Mouse (Mus musculus) gastrocnemius, postnatal 4 days (tissue): ENCODE data around the gene Hk1. TPM values are rescaled to one million over a fixed set of nuclear protein-coding genes. Genes with fewer than 3 reads are reported as not detected.

ENCODE experiments used
- DNase-seq, 2 experiments: peaks; one replicate each; pipeline ENCODE4 v3.0.0; 2021 to 2022; ENCODE audit warnings: low spot score in 2 of 2, mixed read lengths in 2 of 2
- long read RNA-seq, 2 experiments: library from polyadenylated mRNA; stranded (forward); transcript quantifications; one replicate each; pipeline ENCODE4 v2.0.0; 2021
- total RNA-seq, 2 experiments: library from RNA; stranded (reverse); gene quantifications; 2 replicates each; pipeline ENCODE4 v1.2.3; 2021

Gene Hk1
- total RNA-seq, result 10 to 100 TPM; 26.1 to 27.2 TPM
- long read RNA-seq, experiment 1, full-length matches to known transcripts, result 21 of 32 reads
- long read RNA-seq, experiment 1, partial matches to known transcripts, result 8 of 32 reads
- long read RNA-seq, experiment 1, other reads (novel, unspliced or antisense), result 3 of 32 reads
- long read RNA-seq, experiment 2, full-length matches to known transcripts, result 44 of 65 reads
- long read RNA-seq, experiment 2, partial matches to known transcripts, result 13 of 65 reads
- long read RNA-seq, experiment 2, other reads (novel, unspliced or antisense), result 8 of 65 reads

- DNase-seq, result no peak
Measured at GRCm38 (mm10) chr10:62379808-62380207, at the start of gene Hk1. Hk1 (minus strand) TSS chr10:62379908.

DNA sequence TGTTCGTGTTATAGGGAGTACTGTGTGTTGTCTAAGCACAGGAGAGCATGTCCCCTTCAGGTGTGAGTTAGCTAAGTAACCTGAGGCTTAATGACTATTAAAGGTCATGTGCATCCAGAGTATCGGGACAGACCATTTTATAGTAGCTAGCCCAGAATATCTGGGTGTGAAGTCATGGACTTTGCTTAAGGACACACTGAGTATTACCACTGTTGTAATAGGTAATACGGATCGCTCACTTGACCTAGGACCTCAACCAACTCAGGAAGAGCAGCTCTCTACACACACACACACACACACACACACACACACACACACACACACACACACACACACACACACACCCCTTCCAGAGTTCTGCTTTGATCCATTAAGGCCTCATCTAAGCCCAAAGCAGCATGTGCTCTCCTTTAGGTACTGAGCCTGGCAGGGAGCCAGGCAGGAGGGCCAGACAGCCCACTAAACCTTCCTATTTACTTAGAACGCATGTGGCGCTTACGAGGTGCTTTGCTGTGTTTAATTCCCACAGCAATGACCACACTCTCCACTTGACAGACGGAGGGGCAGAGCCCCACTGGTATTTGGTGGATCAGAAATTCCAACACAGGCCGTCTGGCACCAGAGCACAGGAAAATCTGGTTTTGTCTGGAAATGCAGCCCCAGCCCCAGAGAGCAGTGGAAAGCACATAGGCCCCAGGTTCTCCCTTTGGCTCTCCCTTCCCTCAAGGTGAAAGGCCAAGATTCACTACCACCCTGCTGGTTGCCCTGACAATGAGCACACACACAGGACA is 45.6 kb upstream of the Hk1 start:
- no peak for DNase-seq

DNA sequence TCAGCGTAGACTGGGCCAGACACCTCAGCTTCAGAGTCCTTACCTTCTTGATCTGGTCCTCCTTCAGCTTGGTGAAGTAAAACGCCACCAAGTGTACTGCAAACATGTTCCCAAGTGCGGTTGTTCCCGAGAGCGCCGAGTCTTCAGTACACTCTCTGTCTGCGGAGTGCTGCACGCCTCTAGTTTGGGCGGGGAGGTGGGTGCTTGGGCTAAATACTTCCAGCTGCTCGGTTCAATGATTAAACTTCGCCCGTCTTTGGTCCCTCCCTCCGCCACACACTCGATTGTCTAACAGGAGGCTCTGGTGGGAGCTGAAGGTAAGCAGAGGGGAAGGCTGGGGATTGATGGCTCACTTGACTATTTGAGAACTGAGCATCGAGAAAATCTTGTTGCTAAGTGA is 42.5 kb upstream of the Hk1 start, which contains the start of gene Hkdc1:
Hkdc1 (minus strand) TSS at position 237 of the 400 bp plus-strand sequence.
- no peak for DNase-seq

DNA sequence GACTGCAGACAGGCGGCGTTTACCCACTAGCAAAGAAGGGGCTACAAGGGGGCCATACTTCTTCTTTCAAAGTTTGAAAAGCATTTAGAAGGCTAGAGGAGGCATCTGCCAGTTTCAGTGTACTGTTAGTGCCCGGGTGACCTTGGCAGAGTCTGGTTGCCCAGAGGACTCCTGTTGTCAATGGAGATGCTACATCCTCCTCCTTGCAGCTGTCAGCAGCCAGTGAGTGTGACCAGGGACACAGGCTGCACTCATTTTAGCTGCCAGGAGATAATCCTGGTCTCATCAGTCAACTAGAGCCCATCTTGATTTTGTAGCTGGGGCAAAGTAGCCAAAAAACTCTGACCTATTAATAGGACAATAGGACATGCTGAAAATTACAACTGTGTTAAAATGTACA is 41.4 kb upstream of the Hk1 start:
- no peak for DNase-seq

DNA sequence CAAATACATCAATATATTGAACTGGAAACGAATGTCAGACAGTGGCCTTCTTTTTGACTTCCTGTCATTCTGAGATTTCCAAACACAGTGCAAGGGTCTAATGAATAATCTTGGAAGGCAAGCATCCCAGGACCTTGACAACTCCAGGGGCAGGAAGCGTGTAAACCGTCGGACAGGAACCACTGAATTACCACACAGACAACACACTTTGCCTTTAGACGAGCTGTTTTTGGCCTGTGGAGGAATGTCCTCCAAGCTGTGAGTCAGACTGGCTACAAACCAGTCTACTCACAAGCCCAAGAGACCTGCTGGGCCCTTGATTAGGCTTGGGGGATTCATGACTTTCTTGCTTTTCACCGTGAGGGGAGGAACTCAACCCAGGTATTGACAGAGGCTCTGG is 40.7 kb upstream of the Hk1 start:
- no peak for DNase-seq

- no peak for DNase-seq
Measured at GRCm38 (mm10) chr10:62419422-62419821, 39.7 kb upstream of the Hk1 start.

- no peak for DNase-seq
Measured at GRCm38 (mm10) chr10:62418831-62419356, 39.2 kb upstream of the Hk1 start.

- no peak for DNase-seq
Measured at GRCm38 (mm10) chr10:62413606-62413982, 33.9 kb upstream of the Hk1 start.

GRCm38 (mm10) chr10:62412906-62413605 is 33.3 kb upstream of the Hk1 start:
- DNase-seq, result no peak

- DNase-seq, result no peak
Measured at GRCm38 (mm10) chr10:62411431-62412410, 32.0 kb upstream of the Hk1 start.

GRCm38 (mm10) chr10:62410943-62411342 is 31.2 kb upstream of the Hk1 start:
- peak; percentile 38 to 67 for DNase-seq

- DNase-seq, result peak; percentile 32 to 76
Measured at GRCm38 (mm10) chr10:62404901-62405300, 25.2 kb upstream of the Hk1 start.

DNA sequence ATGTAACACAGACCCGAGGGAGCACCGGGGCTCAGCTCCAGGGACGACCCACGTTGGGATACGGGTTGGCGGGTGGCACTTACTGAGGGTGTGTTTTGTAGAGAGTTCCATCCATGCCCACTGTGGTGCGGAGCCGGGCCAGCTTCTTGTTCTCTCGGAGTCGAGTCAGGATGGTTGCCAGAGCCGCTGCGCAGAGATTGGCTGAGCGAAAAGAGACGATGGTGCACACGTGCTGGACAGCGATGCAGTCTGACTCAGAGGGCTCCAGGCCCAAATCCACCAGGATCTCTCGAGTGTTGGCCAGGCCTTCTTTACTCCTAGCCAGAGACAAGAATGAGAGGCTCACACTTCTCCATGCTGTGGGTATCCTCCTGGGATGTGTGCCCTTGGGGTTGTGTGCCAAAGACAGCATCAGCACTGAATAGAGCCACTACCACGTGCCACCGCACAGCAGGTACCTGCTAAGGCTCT is 22.0 kb upstream of the Hk1 start:
- peak in 1 of 2 experiments; percentile 56 for DNase-seq

DNA sequence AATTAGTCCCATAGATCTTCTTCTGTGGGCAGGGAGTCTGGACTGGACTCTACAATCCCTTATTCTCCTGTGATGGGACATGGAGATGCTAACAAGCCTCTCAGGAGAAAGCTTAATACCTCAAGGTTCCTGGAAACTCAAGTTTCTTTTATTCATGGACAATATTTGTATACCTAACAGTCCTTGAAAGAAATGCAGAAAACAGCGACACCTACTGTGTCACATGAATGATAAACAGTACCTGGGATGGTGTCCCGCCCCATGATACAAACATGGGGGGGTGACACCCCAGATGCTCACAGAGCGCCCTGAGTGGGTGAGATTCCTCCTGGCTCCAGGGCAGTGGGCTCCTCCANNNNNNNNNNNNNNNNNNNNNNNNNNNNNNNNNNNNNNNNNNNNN is 3.3 kb upstream of the Hk1 start:
- no peak for DNase-seq

DNA sequence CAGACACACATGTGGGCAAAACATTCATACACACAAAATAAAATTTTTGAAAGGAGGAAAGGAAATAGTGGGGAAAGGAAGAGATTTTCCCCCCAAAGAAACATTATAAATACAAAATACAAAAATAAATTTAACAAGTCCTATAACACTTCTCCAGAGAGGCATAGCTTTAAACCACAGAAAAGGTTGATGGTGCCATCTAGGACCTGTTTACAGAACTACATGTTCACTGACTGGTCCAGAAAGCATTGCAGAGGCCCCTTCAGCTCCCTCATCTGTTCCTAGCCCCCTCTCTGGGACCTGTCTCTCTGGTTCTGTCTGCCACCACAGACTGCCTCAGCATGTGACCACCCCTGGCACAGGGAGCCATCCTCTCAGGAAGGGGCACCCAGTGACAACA is 1.2 kb upstream of the Hk1 start:
- DNase-seq, result no peak

DNA sequence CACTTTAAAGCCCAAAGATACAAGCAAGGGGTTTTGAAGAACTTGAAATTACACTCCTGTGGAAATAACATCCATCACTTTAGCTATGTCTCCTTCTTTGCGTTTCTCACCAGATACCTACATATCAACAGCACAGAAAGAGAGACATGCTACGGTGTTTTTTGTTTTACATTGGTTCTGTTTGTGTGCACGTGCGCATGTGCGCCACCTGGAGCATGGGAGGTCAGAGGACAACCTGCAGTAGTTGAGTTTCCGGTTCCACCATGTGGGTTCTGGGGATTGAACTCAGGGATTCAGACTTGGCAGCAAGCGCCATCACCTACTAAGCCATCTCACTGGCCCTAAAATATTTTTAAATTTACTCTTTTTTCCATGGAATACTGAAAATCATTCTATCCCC is 20.9 kb downstream of the Hk1 start:
- DNase-seq, result no peak

DNA sequence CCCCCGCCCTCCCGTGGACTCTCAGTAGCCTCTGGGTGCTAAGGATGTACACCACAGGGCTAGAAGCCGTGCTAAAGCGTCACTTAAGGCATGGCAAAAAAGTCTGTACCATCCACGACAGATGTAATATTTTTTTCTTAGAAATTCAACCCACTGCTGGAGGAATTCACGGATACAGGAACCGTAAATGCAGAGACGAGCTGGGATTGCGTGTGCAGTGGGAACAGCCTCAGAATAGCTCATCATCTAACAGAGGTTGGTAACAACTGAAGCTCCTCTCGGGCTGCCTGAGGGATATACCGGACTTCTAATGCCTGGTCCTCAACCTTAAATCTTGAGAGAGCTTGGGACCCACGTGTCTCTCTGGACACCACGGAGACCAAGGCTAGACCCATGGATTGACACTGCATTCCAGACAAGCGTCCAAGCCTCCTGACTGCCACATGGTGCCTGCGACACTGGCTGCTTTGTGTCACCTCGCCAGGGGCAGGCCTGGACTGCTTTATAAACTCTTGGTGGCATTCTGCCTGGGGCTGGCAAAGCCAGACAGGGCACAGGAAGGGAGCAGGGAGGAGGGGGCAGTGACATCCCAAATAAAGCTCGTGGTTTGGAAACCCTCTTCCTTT is 23.5 kb downstream of the Hk1 start:
- DNase-seq, result no peak

GRCm38 (mm10) chr10:62345147-62345546 is 34.6 kb downstream of the Hk1 start:
- no peak for DNase-seq

DNA sequence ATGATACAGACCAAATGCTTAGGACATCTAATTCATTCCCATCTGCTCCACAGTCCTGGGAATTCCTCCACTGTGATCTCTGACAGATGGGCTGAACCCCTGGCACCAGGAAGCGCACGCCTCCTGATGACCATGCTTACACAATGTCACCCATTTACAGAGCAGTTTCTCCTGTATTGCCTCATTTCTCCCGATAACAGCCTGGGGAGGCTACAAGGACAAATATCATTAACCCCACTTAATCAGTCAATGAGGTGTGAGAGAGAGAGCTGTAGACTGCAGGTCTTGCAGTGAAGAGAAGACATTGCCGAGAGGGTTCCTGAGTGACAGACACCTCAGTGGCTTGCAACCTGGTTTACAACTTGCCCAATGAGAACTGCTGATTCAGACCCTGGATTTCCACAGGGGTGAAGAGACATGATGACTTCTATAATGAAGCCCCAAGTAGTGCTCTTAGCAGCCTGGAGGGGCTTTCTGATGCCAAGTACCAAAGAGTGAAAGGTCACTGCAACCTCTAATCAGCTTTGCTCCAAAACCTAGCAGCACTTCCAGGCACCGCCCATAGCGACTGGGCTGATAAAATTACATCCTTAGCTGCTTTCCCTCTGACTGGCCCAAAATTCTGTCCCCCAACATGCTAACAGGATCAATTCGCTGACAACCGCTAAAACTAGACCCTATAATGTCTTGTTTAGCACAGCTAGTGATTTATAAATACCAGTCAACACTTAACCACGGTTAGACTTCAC is 35.5 kb downstream of the Hk1 start:
- DNase-seq, result no peak
